Mouse (Mus musculus) gonadal fat pad, adult 2 months (tissue): ENCODE measurements around the gene Gm49416. TPM values are rescaled to one million over a fixed set of nuclear protein-coding genes. Genes with fewer than 3 reads are reported as not detected.
"Not testable (repeated sequence)": the region's sequence is repeated elsewhere in the genome, so short reads cannot be mapped to it uniquely, and the experiment has no call there.

Experiments used
- DNase-seq: peaks from one replicate; pipeline ENCODE4 v3.0.0-alpha.2; 2012; ENCODE audit warnings: low read depth
- polyA plus RNA-seq: library from polyadenylated mRNA; depleted of rRNA; stranded (reverse); fragments of >200 nt; gene quantifications from 2 replicates; pipeline ENCODE4 v1.2.3, GENCODE M21; 2012

Gm49416 gene
- polyA plus RNA-seq, 1 experiment, result not detected

DNA sequence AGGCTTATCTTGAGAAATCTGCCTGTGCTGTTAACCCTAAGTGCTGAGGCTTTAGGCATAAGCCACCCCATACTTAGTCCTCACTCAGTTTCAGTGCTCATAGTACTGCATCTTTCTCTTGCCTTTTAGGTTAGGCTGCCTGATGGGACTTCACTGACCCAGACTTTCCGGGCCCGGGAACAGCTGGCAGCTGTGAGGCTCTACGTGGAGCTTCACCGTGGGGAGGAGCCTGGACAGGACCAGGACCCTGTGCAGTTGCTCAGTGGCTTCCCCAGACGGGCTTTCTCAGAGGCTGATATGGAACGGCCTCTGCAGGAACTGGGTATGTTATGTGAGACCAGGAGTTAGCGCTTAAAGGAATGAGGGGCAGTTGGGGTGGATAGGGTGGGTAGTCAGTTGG, 13.7 kb upstream of the Gm49416 start:
- DNase-seq, result no peak

DNA sequence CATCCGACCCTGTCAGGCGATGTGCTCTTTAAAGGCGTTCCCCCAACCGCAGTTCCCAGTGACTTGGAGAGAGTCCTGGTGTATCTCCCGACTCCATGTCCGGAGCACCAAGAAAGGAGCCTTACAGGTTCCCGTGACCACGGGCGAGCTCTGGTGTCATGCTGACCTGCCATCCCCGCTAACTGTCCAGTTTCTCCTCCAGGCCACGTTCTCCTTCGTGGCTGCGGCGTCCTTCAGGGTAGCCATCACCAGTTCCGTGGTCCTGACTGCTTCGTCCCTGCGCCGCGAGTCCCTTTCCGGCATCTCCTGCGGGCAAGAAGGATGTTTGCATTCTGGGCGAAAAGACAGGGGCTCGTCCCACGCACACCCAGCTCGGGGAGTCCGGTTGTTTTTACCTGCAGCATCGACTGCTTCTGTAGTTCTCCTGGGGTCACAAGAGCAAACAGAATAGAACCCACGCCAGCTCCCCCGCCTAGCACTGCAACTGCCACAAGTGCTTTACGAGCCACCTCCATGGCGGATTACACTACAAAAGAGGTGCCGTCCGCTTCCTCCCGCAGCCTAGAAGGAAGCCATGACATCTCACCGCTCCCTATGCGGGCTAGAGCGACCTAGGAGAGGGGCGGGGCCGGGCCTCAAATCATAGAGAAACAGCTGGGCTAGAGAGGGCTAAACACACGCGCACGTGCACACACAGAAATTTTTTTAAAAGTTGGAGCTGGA, 8.3 kb upstream of the Gm49416 start, which contains the start of gene Uqcc3:
Gene Uqcc3 (minus strand): TSS at position 613 of the 723 bp plus-strand sequence.
- DNase-seq, result no peak

DNA sequence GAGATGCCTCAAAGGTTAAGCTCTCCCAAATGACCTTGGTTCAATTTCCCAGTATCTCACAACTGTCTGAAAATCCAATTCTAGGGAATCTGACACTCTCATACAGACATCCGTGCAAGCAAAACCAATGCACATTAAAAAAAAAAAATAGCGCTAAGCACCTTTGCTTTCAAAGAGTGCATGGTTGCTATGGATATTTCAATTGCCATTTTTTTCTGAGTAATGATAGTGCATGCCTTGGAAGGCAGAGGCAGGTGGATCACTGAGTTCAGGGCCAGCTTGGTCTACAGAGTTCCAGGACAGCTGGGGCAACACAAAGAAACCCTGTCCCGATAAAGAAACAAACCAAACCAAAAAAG, 7.7 kb upstream of the Gm49416 start:
- DNase-seq, result no peak

DNA sequence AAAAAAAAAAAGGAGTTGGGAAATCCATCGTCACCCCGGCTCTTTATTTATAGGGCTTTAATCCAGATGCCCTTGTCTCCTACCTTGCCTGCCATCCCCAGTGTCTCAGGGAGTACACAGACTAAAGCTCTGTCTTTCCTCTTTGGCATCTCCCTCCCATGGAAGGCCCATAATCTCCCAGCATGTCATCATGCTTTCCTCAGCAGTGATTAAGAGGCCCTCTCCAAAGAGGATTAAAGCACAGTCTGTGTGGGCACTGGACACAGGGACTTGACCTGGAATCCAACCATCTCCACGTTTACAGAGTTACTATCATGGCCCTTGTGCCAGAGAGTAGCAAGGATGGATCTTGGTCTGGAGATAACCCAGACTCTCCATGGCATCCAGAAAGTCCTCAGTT, 5.1 kb upstream of the Gm49416 start, which contains the start of the genes Lbhd1 and Gm49403:
Gene Lbhd1 (plus strand): TSS at position 117 of the 400 bp plus-strand sequence.
Gene Gm49403 (plus strand): TSS at position 315 of the 400 bp plus-strand sequence.
- no peak for DNase-seq

DNA sequence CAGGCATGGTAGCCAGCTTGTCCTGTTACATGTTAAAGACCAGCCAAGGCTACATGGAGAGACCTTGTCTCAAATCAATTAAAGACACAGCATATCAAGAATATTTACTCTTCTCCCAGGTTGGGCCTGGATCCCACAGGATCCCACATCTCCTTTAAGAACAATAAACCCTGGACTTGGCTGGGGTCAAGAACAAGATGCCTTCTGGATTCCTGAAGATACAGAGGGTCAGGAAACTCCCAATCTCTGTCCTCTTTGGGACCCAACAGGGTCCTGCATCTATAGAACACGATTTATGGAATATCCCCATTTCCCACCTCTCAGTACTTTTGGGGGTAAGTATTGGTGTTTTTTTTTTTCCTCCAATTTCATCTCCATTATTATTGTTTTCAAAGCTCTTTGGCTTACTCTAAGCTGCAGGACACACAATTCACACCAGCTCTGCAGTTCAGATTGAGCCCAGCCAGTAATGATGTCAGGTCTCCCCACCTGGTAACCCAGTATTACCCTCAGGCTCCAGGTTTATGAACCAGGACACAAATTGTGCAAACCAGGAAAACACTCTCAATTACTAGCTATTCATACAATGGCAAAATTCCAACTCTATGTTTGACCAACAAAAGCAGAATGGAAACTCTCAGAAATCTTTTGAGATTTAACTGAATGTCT, 1.7 kb upstream of the Gm49416 start:
- no peak for DNase-seq

DNA sequence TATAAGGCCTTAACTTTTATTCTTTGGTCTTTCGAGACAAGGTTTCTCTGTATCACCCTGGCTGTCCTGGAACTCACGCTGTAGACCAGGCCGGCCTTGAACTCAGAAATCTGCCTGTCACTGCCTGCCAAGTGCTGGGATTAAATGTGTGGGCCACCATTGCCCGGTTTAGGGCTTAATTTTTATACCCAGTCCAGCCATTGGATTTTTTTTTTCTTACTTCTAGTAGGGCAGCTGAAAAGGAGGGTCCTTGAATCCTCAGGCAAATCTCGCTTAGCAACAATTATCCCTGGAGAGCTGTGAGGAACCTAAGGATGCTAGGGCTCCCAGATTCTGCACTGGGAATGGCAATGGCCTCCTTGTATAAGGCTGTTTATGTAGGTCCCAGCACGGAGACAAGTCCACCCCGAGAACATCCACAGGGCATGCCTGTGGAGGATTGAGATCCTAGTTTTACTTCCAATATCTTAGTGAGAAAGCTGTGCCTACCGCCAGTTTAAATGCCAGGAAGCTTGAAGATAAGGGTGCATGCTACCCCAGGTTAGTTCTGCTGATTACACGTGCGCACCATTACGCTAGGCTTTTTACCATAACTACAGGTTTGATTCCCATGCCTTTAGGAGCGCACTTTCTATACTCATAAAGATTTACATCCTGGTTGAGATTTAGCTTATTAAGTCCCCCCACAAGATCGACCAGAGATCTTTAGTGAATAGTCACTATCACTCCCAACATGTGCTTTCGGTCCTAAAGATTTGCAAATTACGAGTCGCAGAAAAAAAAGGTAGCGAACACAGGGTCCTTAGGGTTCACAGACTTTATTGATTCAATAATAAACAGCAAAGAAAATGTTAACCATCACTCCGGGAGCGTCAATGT, 902 bp upstream of the Gm49416 start:
- no peak for DNase-seq

DNA sequence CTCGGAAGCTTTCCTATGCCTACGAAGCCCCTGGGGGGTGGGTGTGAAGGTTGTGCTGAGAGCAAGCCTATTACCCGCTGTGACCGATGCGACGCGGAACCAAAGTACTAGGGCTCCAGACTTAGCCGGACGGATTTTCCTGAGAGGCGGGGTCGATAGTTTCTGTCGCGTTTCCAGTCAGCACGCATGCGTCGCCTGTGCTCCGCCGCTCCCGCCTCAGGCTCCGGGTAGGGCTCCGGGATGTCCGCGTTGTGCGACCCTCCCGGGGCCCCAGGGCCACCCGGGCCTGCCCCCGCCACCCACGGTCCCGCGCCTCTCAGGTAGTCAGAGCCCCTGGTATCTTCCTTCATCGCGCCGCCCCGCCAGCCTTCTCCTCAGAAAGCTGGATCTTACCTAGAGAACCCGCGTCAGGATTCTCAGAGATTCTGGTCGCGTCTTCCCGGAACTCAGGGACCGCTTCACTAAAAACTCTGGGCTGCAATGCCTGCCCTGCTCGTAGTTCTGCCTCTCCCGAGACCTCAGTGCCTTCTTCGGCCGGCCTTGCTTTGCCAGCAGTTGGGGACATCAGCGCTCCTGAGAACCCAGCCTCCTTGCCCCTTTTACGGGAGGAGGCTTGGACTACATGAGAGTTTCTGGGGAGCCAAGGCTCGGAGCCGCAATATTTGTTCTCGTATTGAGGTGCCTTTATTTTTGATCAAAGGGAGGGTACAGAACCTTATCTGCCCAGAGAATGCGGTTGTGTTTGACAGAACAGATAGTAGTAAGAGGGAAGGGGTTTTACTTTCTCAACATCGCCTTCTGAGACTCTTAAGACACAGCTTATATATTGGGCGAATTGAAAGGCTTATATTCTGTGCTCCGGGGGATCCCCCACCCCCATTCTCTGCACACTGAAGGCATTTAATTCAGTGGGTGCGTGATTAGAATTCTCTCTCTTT, 4.4 kb downstream of the Gm49416 start, which contains the start of gene Ints5:
Gene Ints5 (plus strand): TSS at position 177 of the 938 bp plus-strand sequence.
- DNase-seq, result no peak

DNA sequence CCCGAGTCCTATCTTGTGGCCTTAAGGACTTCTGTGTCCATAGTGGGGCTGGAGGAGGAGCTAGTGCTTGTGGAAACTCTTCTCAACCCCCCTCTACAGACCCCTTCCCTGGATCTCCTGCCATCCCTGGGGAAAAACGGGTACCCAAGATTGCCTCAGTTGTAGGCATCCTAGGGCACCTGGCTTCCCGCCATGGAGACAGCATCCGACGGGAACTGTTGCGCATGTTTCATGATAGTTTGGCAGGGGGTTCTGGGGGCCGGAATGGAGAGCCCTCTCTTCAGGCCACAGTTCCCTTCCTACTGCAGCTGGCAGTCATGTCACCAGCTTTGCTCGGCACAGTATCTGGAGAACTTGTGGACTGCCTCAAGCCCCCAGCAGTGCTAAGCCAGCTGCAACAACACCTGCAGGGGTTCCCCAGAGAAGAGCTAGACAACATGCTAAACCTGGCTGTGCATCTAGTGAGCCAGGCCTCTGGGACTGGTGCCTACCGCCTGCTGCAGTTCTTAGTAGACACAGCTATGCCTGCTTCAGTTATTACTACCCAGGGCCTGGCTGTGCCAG, 6.8 kb downstream of the Gm49416 start:
- no peak for DNase-seq

DNA sequence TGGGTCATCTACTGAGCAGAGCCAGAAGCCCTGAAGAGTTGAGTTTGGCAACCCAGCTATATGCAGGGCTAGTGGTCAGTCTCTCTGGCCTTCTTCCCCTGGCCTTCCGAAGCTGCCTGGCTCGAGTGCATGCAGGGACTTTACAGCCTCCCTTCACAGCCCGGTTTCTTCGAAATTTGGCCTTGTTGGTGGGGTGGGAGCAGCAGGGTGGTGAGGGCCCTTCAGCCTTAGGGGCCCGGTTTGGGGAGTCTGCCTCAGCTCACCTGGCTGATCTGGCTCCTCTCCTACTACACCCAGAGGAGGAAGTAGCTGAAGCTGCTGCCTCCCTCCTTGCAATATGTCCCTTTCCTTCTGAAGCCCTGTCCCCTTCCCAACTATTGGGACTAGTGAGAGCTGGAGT, 7.5 kb downstream of the Gm49416 start:
- not testable (repeated sequence) for DNase-seq

DNA sequence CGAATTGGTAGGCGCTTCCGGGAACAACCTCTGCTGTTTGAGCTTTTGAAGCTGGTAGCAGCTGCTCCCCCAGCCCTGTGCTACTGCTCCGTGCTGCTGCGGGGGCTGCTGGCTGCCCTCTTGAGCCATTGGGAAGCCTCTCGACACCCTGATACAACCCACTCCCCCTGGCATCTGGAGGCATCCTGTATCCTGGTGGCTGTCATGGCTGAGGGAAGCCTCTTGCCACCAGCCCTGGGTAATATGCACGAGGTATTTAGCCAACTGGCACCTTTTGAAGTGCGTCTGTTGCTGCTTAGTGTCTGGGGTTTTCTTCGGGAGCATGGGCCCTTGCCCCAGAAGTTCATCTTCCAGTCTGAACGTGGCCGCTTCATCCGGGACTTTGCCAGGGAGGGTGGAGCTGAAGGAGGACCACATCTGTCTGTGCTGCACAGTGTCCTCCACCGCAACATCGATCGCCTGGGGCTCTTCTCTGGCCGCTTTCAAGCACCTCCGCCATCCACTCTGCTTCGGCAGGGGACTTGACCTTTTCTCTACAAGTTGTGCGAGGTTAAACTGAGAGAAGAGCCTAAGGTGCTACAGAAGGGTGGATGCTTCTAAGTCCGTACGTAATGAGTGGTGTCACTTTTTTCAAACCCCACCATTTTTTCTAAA, 8.6 kb downstream of the Gm49416 start:
- DNase-seq, result not testable (repeated sequence)

DNA sequence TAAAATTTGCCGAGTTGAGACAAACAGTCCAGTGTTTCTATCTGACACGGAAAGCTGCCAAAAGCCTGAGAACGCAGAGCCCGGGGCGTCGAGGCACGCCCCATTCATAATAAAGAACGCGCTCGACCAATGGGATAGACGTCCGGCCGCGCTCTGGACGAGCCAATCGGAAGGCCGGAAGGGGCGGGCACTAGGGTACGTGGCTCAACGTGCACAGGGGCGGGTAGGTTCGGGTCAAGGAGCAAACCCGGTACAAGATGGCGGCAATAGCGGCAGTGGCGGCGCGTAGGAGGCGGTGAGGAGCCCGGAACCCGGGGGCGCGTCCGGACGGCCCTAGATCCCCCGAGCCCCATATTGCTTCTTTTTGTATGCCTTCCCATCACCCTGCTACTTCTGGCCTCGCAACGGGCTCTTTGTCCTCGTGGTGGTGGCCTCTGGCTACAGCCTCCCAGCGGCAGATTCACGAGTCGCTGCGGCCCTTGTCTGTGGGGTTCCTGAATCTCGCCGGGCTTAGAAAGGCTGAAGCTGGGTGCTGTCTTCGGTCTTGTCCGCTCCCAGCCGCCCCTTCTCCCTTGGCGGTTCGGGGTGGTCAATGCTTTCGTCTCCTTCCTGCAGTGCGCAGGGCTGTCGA, 9.3 kb downstream of the Gm49416 start, which contains the start of gene Ganab:
Gene Ganab (plus strand): TSS at position 207 of the 631 bp plus-strand sequence.
- DNase-seq, result no peak

DNA sequence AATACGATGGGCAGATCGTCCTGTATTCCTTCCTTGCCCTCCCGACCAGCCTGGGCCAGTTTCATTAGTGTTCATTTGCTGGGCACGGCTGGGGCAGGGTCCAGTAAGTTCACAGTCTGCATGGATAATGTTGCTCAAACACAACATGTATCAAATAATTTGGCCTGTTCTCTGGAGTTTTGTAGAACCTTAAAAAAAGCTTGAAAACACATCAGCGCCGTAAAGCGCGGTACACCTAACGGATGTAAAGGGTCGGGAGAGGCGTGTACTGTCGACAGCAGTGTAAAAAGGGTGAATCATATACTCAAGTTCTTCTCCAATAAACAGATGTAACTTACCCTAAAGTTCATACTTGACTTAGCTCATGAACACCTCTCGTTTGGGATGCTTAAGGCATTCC, 9.8 kb downstream of the Gm49416 start:
- no peak for DNase-seq

DNA sequence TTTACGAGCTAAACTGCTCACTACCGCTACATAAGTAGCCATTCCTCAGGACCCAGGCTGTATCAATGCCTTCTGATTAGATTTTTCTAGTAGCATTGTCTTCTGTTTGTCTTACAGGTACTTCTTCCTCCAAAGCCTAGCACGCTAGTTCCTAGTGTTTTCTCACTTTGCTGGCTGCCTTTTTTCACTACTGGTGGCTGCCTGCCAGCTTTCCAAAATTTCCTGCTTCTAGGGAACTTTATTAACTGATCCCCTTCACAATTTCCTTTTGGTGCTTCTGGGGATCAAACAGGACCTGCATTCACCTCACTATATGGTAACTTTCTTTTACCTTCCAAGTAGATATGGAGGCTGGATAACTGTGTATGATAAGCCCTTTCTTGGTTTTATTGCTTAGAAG, 10.4 kb downstream of the Gm49416 start:
- DNase-seq, result no peak

DNA sequence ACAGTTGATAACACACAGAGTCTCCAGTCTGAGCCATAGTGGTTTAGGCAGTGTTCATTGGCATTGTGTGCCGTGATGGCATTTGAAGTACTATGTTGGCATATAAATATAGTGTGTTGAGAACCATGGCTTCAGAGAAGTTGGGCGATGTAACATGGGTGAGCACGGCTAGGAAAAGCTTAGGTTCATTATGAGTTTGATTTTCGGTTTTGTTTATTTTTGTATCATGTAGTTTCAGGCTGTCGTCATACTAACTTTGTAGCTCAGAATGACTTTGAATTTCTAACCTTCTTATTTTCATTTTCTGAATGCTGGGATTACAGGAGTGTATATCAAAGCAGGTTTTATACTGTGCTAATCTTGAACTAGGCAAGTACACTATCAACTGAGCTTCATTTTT, 14.7 kb downstream of the Gm49416 start:
- no peak for DNase-seq

DNA sequence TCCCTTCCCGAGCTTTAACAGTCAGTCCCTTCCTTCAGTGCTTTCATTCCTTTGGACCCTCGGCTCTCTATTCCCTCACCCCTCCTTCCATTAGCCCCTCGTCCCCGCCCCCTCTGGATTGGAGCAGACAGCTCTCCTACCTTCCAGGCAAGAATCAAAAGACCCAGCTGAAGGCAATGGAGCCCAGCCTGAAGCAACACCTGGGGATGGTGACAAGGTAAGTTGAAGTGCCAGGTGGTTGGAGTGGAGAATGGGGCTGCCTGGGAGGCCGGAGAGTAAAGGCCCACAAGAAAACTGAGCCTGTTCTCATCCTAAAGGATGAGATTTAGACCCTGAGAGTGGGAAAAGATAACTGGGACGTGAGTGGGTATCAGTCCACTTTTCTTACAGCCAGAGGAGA, 19.8 kb downstream of the Gm49416 start:
- DNase-seq, result no peak

DNA sequence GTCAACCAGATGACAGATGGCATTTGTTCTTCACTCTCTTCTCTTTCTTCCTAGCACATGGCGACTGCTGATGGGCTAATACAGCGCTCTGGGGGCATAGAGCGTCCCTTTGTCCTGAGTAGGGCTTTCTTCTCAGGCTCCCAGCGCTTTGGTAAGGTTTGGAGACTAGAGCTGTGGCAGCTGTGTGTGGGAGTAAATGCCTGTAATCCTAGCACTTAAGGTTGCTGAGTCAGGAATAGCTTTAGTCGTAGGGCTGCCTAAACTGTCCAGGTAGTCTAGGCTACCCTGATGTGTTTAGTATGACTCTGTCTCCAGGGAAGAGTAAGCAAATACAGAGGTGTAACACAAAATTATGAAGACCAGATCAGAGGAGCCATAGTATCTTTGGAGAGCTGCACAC, 23.1 kb downstream of the Gm49416 start:
- no peak for DNase-seq

DNA sequence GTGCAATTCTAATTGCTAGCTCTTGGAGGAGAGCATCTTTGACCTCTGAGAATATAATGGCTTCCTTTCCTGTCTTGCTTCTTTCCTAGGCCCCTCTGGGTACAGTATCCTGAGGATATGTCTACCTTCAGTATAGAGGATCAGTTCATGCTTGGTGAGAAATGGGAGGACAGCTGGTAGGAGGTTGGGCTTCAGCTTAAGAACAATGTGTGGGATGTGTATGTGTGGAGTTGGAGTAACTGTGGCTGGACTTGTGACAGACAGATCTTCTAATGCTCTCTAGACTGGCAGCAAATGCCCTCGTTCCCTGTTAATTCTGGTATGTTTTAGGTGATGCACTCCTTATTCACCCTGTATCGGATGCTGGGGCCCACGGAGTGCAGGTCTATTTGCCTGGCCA, 25.5 kb downstream of the Gm49416 start:
- no peak for DNase-seq

DNA sequence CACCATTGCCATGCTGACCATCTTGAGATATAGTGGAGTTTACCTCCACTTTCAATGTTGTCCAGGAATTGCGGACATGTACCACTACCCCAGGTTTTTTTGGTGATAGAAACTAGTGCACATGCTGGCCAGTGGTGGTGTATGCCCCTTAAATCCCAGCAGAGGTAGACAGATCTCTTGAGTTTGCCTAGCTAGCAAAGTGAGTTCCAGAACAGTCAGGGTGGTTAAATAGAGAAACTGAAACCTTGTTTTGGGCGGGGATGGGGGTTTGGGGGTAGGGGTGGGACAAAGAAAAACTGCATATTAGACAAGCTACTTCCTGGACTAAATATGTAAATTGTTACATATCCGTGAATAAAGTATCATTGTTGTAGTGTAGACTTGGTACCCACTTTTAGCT, 30.3 kb downstream of the Gm49416 start:
- DNase-seq, result no peak

DNA sequence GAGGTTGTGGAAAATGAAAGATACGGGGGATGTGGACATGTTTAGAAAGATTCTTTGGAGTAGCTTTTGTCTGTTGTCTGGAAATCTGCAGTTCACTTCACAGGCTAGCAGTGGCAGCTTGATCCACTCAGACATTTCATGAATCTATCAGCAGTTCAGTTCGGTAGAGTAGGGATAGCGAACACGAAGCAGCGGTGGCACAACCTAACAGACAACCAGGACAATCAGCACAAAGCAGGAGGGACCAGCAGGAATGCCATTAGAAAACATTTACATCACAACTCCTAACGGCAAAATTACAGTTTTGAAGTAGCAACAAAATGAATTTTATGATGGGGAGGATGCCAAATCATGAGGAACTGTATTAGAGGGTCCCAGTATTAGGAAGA, 31.0 kb downstream of the Gm49416 start:
- no peak for DNase-seq
